Mouse (Mus musculus) left cerebral cortex, adult 2 months (tissue): ENCODE measurements around the gene Prmt7. TPM values are rescaled to one million over a fixed set of nuclear protein-coding genes. Genes with fewer than 3 reads are reported as not detected.

ENCODE experiments used
- DNase-seq, 2 experiments: peaks; one replicate each; pipeline ENCODE4 v3.0.0; 2021 to 2022; ENCODE audit warnings: low spot score in 2 of 2, mixed read lengths in 1 of 2; ENCODE audit errors: extremely low spot score in 1 of 2
- H3K27ac ChIP-seq: fragments of 200-600 bp; 2 replicates; pipeline ENCODE4 v1.8.1; 2022
- H3K4me3 ChIP-seq: fragments of 200-600 bp; 2 replicates; pipeline ENCODE4 v1.8.1; 2022
- CTCF ChIP-seq: fragments of 200-600 bp; IDR thresholded peaks from 2 replicates; pipeline ENCODE4 v1.8.1; 2022; ENCODE audit warnings: antibody characterized with exemption, mild to moderate bottlenecking, moderate library complexity
- intact Hi-C: fragments of 180-260 bp; cut with DNase I; formaldehyde crosslinking; loops from one replicate; pipeline ENCODE4 v1.15.1; 2025
- total RNA-seq, 2 experiments: library from RNA; stranded (reverse); gene quantifications; 2 replicates each; pipeline ENCODE4 v1.2.3; 2021

Gene Prmt7
- total RNA-seq, 2 experiments from 2014 or later: 36.5 to 39.4 TPM

DNA sequence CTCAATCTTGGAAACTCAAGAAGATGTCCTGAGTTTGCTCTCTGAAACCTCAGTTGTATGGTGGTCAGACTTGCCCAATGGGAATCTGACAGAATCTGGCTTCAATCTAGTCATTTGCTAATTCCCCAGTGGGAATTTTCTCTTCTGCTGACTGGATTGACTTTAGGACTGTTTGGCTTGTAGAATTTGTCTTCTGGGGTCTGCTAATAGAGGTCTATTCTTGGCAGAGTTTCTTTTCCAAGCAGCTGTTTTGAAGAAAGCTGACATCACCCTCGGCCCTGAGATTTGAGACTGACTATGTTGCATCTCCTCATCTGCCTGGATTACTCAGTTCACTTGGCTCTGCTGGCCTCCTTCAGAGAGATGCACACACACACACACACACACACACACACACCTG is 88.1 kb downstream of the Prmt7 start:
- intact Hi-C loops: no loop called here
- no peak for TF ChIP-seq CTCF

GRCm38 (mm10) chr8:106299686-106300085 is 89.0 kb downstream of the Prmt7 start:
- DNase-seq: no peak
- TF ChIP-seq CTCF: peak; percentile 22
- intact Hi-C loops: no loop called here
- Histone ChIP-seq H3K4me3 (no peak overlapping the region), H3K27ac (no peak overlapping the region)

More for the DNA sequence above, 88.1 kb downstream of the Prmt7 start:
- DNase-seq: no peak
- Histone ChIP-seq H3K27ac (no peak overlapping the region), H3K4me3 (no peak overlapping the region)

DNA sequence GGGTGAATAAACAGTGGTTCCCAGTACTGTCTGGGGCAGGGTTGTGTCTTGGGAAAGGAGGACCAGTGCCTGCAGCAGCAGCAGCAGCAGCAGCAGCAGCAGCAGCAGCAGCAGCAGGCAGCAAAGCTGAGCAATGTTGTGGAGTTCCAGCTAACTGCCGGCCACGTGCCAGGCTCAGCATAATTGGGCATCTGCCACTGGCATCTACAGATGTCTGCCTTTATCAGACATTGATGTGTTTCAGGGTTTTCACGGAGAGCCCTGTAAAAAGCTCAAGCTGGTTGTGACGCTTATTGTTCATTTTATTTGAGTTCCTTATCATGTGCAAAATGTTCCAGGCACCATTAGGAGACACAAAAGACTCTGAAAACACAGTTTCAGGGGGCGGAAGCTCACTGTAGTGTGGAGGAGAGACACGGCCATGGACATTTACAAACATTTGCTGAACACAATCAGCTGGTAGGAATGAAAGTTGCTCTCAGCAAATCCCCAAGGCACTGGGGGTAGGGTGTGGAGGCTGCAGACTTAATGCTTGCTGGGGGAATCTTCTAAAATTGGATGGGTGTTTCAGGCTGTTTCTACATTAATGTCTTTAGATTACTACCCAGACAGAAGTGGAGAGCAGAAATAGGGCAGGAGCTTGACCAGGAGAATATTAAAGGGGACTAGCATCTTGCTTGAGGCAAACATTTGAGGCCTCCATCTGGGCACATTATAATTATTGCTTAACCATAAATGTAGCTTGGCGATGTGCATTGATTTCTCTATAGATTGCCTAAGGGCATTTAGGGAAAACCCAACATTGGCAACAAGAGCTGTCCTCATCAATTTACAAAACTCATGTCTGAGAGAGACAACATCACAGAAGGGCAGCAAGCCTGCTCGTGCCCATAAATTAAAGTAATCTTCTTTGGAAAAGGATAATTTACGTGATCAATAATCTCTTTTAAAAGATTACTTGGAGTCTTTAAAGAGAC is 90.3 kb downstream of the Prmt7 start:
- intact Hi-C loops: no loop called here
- no peak for TF ChIP-seq CTCF
- DNase-seq: peak; percentile 33 to 45
- Histone ChIP-seq H3K4me3 (no peak overlapping the region), H3K27ac (peak overlapping the region; percentile 40; the same call in 1 of the 2 replicates)

Other genes with a start within 250 kb of the Prmt7 start
- gene Slc12a4, start 244.8 kb upstream of the Prmt7 start, total RNA-seq: 10 to 100 TPM; 18.2 to 19.8 TPM
- gene Dpep3, start 231.5 kb upstream of the Prmt7 start, total RNA-seq: not detected
- gene Dus2, start 219.6 kb upstream of the Prmt7 start, total RNA-seq: 10 to 100 TPM; 19.7 to 21.9 TPM
- gene Dpep2nb, start 205.0 kb upstream of the Prmt7 start, total RNA-seq: not detected
- gene Ddx28, start 199.1 kb upstream of the Prmt7 start, total RNA-seq: 10 to 100 TPM; 14.1 to 14.9 TPM
- gene Nfatc3, start 152.1 kb upstream of the Prmt7 start, total RNA-seq: 10 to 100 TPM; 12.1 to 13.4 TPM
- under 1 TPM in 1 of 2 experiments, not detected in 1; 0.41 TPM for gene Esrp2, start 74.0 kb upstream of the Prmt7 start, total RNA-seq
- 10 to 100 TPM; 24.4 to 24.8 TPM for gene Pla2g15, start 60.5 kb upstream of the Prmt7 start, total RNA-seq
- 10 to 100 TPM; 24.9 to 26.5 TPM for gene Slc7a6, start 42.1 kb upstream of the Prmt7 start, total RNA-seq
- 10 to 100 TPM; 28.5 to 29.4 TPM for gene Slc7a6os, start within 50 bp of the Prmt7 start, total RNA-seq
- 10 to 100 TPM; 52.6 to 59.1 TPM for gene Smpd3, start 127.1 kb downstream of the Prmt7 start, total RNA-seq
- 10 to 100 TPM; 11.1 to 11.8 TPM for gene Zfp90, start 204.4 kb downstream of the Prmt7 start, total RNA-seq